Mouse (Mus musculus): ENCODE measurements at regions not wholly inside any gene's neighbourhood (a gene's known extent, or its start where the extent isn't known, plus 50 kb on each side); places are given as distances from the start of the nearest gene placed in this dataset.

DNA sequence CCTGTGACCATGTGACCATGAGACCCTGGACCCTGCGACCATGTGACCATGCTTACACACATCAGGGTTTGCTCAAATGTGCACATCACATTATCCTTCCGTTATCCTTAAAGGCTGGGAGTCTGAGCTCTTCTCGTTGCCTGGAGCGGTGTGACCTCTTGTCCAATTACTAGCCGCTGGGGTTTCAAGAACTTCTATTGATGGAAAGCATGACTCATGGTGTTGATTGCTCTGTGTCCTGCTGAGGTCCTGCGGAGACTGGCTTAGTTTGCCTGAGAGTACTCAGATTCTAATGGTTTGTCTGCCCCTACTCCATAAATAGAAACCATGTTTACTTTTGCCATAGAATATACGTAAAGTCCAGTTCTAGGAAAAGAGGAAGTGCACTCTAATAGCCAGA lies 197.5 kb upstream of the Pik3r1 start:
- Histone ChIP-seq H3K4me1 (replicated peaks; ENCODE audit: control insufficient read depth, insufficient read depth, low read length) (no peaks in the 10 kb centered on the region), H3K27me3 (ENCODE audit: control insufficient read depth, insufficient read depth, low read length) (no peaks in the 10 kb centered on the region), H3K9me3 (ENCODE audit: control insufficient read depth, low read length) (no peaks in the 10 kb centered on the region), H3K4me3 (replicated peaks; ENCODE audit: low read length) (no peak overlapping the region), H3K36me3 (replicated peaks; ENCODE audit: control insufficient read depth, insufficient read depth) (no peaks in the 10 kb centered on the region), H3K27ac (no peak overlapping the region), H3K9ac (no peak overlapping the region), H3K4me2 (replicated peaks) (no peak overlapping the region)
- ATAC-seq (ENCODE audit: low FRiP score) (no peak), DNase-seq (ENCODE audit: low spot score) (no peak)
- 84% methylated on average over 7 of the region's 7 CpGs for WGBS

DNA sequence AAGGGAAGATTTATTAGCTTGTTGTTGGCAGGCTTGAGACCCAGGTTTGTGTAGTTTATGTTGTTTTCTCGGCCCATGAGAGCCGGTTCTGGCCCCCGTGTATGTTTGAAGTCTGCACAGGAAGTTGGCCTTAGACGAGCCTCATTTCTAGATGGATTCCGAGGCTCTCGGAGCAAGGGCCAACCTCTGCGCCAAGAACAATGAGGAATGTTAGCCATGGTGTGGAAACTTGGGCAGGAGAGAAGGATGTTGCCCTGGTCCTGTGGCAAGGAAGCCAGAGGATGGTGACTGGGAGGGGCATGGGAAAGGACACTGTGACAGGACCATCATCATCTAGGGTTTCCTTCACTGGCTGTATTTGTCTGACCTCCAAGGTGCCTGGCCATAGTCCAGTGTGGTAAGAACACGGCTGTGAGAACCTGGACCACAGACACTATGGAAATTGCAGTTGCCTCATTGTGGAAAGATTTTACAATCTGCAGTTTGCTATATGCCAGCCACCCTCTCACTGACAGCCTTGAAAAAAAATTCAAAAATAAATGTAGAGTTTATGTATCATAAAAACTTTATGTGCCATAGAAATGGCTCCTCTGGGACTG lies 198.9 kb upstream of the Pik3r1 start:
- Histone ChIP-seq H3K36me3 (replicated peaks; ENCODE audit: control insufficient read depth, insufficient read depth) (no peaks in the 10 kb centered on the region), H3K9ac (no peak overlapping the region), H3K27me3 (ENCODE audit: control insufficient read depth, insufficient read depth, low read length) (no peaks in the 10 kb centered on the region), H3K4me3 (replicated peaks; ENCODE audit: low read length) (no peak overlapping the region), H3K4me1 (replicated peaks; ENCODE audit: control insufficient read depth, insufficient read depth, low read length) (no peaks in the 10 kb centered on the region), H3K27ac (no peak overlapping the region), H3K4me2 (replicated peaks) (no peak overlapping the region), H3K9me3 (ENCODE audit: control insufficient read depth, low read length) (no peaks in the 10 kb centered on the region)
- ATAC-seq (ENCODE audit: low FRiP score) (no peak), DNase-seq (ENCODE audit: low spot score) (no peak)
- 92% methylated on average over 8 of the region's 8 CpGs for WGBS

DNA sequence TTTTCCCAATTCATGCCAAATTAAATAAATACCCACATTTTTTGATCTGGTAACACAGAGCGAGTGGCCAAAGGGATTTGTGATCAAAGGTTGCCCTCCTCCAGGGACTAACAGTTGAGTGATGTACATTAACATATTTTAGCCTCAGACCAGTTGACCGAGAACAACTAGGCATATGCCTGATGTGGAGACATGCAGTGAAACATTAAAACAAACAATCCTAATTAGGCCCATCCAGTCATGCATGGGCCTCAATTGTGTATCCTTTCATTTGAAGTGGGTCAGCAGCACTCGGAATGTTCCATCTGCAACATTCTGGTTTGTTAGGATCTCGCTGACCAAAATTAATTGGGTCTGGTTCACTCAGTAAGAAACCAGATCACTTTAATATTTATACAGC lies 199.4 kb upstream of the Pik3r1 start:
- Histone ChIP-seq H3K9ac (no peak overlapping the region), H3K27ac (no peak overlapping the region), H3K9me3 (ENCODE audit: control insufficient read depth, low read length) (no peaks in the 10 kb centered on the region), H3K36me3 (replicated peaks; ENCODE audit: control insufficient read depth, insufficient read depth) (no peaks in the 10 kb centered on the region), H3K4me2 (replicated peaks) (no peak overlapping the region), H3K4me3 (replicated peaks; ENCODE audit: low read length) (no peak overlapping the region), H3K27me3 (ENCODE audit: control insufficient read depth, insufficient read depth, low read length) (no peaks in the 10 kb centered on the region), H3K4me1 (replicated peaks; ENCODE audit: control insufficient read depth, insufficient read depth, low read length) (no peaks in the 10 kb centered on the region)
- no peak for ATAC-seq (ENCODE audit: low FRiP score)
- WGBS: 65% methylated on average over 4 of the region's 4 CpGs
- DNase-seq (ENCODE audit: low spot score): no peak

DNA sequence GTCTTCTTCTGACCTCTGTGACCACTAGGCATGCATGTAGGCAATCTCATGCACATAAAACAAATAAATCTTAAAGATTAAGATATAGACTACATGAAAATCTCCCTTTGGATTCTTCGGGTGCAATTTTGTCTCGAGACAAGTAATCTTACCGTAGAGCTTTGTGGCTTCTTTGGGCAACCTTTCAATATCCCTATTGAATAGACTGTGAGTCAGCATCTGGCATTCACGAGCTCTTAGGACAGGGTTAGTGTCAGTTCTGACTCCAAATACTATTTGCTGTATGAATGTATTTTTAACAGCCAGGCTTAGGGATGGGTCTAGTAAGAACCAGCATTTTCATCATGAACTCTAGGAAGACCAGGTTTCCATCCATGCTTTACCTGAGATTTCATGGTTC lies 208.7 kb upstream of the Pik3r1 start:
- no peak for ATAC-seq (ENCODE audit: low FRiP score)
- WGBS: 91% methylated on average over 4 of the region's 4 CpGs
- H3K27me3 ChIP-seq (ENCODE audit: control insufficient read depth, insufficient read depth, low read length): no peaks in the 10 kb centered on the region
- H3K9ac ChIP-seq: no peak overlapping the region
- H3K4me1 ChIP-seq (replicated peaks; ENCODE audit: control insufficient read depth, insufficient read depth, low read length): no peaks in the 10 kb centered on the region
- DNase-seq (ENCODE audit: low spot score): no peak
- no peak overlapping the region for H3K27ac ChIP-seq
- no peak overlapping the region for H3K4me3 ChIP-seq (replicated peaks; ENCODE audit: low read length)
- no peaks in the 10 kb centered on the region for H3K36me3 ChIP-seq (replicated peaks; ENCODE audit: control insufficient read depth, insufficient read depth)
- H3K4me2 ChIP-seq (replicated peaks): no peak overlapping the region
- no peaks in the 10 kb centered on the region for H3K9me3 ChIP-seq (ENCODE audit: control insufficient read depth, low read length)

DNA sequence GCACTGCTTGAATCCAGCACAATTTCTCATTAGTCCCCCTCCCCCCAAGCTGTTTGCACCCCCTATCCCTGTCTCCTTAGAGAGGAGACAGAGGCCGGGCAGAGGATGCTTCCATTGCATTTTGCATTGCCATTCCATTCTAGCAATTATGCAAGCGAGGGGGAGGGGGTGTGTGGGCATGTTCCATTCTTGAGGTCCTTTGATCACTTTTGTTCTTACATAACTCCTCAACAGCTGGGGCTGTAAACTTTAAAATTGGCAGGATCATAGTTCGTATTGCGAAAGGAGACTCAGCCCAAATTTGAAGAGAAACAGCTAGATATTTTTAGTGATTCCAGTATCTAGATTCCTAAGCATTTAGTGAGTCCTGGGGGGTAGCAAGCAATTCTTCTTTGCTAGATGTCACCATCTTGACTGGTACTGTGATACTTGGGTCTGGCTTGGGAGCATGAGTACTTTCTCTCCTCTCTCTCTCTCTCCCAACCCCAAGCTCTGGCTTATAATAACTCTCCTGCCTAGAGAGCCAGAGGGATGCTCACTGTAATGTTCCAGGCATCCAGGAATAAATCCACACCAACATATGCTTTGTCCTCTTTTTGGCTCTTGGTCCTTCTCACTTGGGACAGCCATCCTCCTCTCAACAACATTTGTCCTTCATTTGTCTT lies 212.3 kb upstream of the Pik3r1 start:
- H3K4me2 ChIP-seq (replicated peaks): no peak overlapping the region
- no peaks in the 10 kb centered on the region for H3K27me3 ChIP-seq (ENCODE audit: control insufficient read depth, insufficient read depth, low read length)
- ATAC-seq (ENCODE audit: low FRiP score) (no peak), DNase-seq (ENCODE audit: low spot score) (no peak)
- no peaks in the 10 kb centered on the region for H3K4me1 ChIP-seq (replicated peaks; ENCODE audit: control insufficient read depth, insufficient read depth, low read length)
- H3K36me3 ChIP-seq (replicated peaks; ENCODE audit: control insufficient read depth, insufficient read depth): no peaks in the 10 kb centered on the region
- 70% methylated on average over 4 of the region's 4 CpGs for WGBS
- no peak overlapping the region for H3K27ac ChIP-seq
- H3K4me3 ChIP-seq (replicated peaks; ENCODE audit: low read length): no peak overlapping the region
- no peak overlapping the region for H3K9ac ChIP-seq
- 0 out of 2 replicates have a peak, but pooled peaks cover 6% of the 10 kb centered on the region for H3K9me3 ChIP-seq (ENCODE audit: control insufficient read depth, low read length)

DNA sequence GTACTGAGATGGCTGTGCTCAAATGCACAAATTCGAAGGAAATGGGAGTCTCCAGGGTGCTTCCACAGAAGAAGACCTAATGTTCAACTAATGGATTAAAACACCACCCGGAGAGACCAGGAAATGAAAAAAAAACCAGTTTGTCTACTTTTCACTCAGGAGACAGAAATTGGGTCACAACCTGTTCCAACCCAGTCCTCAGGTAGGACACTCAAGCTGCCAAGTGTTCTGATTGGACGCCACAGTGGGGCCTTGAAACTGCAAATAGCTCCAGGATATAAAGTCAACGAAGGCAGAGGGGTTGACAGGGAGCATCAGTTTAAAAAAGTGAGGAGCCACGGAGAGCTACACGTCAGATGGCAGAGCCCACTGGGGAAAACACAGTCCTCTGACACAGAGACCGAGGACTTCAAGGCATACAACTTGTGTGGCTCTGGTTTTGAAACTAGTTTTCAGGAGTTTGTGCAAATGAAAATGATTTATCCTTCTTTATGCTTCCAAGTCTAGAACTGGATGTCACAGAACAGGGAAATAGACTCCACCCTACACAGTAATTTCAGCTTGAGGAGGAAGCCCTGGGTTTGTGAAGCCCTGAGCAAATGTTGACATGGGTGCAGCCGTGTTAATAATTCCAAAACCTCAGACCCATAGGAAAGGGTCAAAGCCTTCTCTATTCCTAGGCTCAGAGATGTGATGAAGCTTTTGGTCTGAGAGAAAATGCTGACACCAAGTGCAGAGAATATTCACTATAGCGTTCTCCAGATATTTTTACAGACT lies 220.8 kb upstream of the Pik3r1 start:
- H3K27ac ChIP-seq: no peak overlapping the region
- no peak overlapping the region for H3K9ac ChIP-seq
- 87% methylated on average over 9 of the region's 9 CpGs for WGBS
- H3K4me2 ChIP-seq (replicated peaks): no peak overlapping the region
- no peak for DNase-seq (ENCODE audit: low spot score)
- ATAC-seq (ENCODE audit: low FRiP score): no peak
- H3K4me1 ChIP-seq (replicated peaks; ENCODE audit: control insufficient read depth, insufficient read depth, low read length): no peaks in the 10 kb centered on the region
- no peaks in the 10 kb centered on the region for H3K27me3 ChIP-seq (ENCODE audit: control insufficient read depth, insufficient read depth, low read length)
- no peaks in the 10 kb centered on the region for H3K9me3 ChIP-seq (ENCODE audit: control insufficient read depth, low read length)
- no peak overlapping the region for H3K4me3 ChIP-seq (replicated peaks; ENCODE audit: low read length)
- H3K36me3 ChIP-seq (replicated peaks; ENCODE audit: control insufficient read depth, insufficient read depth): no peaks in the 10 kb centered on the region

DNA sequence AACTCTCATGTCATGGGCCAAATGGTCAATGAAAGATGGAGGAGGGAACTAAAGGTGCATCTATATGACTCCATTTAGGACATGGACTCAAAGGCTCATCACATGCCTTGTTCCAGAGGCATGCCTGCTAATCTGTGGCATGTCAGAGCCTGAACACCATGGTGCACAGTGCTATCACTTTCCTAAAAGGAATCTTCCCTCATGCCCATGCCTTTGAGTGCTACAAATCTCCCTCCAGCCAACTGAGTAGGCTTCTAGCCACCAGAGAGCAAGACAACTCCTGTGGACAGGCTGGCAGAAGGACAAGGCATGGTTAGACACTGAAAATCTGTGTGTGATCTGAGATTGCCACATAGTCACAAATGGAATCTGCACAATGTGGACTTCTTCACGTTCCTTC lies 223.7 kb upstream of the Pik3r1 start:
- H3K27me3 ChIP-seq (ENCODE audit: control insufficient read depth, insufficient read depth, low read length): no peaks in the 10 kb centered on the region
- H3K4me2 ChIP-seq (replicated peaks): no peak overlapping the region
- H3K9me3 ChIP-seq (ENCODE audit: control insufficient read depth, low read length): no peaks in the 10 kb centered on the region
- WGBS: 82% methylated on average over 1 of the region's 1 CpGs
- no peaks in the 10 kb centered on the region for H3K4me1 ChIP-seq (replicated peaks; ENCODE audit: control insufficient read depth, insufficient read depth, low read length)
- no peak overlapping the region for H3K4me3 ChIP-seq (replicated peaks; ENCODE audit: low read length)
- ATAC-seq (ENCODE audit: low FRiP score) (no peak), DNase-seq (ENCODE audit: low spot score) (no peak)
- no peak overlapping the region for H3K27ac ChIP-seq
- H3K36me3 ChIP-seq (replicated peaks; ENCODE audit: control insufficient read depth, insufficient read depth): no peaks in the 10 kb centered on the region
- H3K9ac ChIP-seq: no peak overlapping the region

DNA sequence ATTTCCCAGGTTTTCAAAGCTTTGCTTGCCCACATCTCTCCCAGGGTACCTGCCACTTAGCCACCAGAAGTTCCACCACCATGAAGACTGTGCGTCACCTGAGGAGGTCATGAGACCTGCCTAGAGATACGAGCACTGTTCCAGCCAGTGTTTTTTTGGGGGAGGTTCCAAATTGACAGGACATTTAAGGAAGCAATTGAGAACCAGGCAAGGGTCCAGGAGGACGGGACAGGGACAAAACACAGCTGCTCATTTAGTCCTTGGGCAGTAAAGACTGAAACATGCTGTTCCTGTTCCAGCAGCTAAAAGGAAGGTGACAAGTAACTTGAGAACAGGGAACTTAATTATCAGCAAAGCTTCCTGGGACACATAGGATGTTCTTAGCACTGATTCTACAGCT lies 226.8 kb upstream of the Pik3r1 start:
- H3K36me3 ChIP-seq (replicated peaks; ENCODE audit: control insufficient read depth, insufficient read depth): no peaks in the 10 kb centered on the region
- H3K27me3 ChIP-seq (ENCODE audit: control insufficient read depth, insufficient read depth, low read length): no peaks in the 10 kb centered on the region
- H3K27ac ChIP-seq: no peak overlapping the region
- H3K4me3 ChIP-seq (replicated peaks; ENCODE audit: low read length): no peak overlapping the region
- no peak for ATAC-seq (ENCODE audit: low FRiP score)
- DNase-seq (ENCODE audit: low spot score): no peak
- H3K9ac ChIP-seq: no peak overlapping the region
- H3K9me3 ChIP-seq (ENCODE audit: control insufficient read depth, low read length): no peaks in the 10 kb centered on the region
- H3K4me1 ChIP-seq (replicated peaks; ENCODE audit: control insufficient read depth, insufficient read depth, low read length): no peaks in the 10 kb centered on the region
- WGBS: 65% methylated on average over 3 of the region's 3 CpGs
- no peak overlapping the region for H3K4me2 ChIP-seq (replicated peaks)

DNA sequence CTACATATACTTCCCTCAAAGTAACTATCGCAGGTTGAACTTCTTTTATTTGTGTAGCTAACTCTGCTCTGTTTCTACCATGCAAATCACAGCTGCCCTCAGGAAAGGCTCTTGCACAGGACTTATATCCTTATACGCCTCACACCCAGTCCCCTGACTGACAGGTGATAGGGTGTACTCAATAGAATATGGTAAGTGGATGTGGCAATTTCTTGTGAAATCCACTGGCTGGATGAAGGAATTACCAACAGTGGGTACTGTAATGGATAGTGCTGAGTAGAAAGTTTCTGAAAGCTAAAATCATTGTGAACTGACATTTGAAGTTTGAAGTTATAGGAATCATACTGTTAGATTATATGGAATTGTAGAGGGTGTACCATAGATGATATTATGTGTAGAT lies 227.5 kb upstream of the Pik3r1 start:
- Histone ChIP-seq H3K4me2 (replicated peaks) (no peak overlapping the region), H3K4me1 (replicated peaks; ENCODE audit: control insufficient read depth, insufficient read depth, low read length) (no peaks in the 10 kb centered on the region), H3K9me3 (ENCODE audit: control insufficient read depth, low read length) (no peaks in the 10 kb centered on the region), H3K27ac (no peak overlapping the region), H3K9ac (no peak overlapping the region), H3K36me3 (replicated peaks; ENCODE audit: control insufficient read depth, insufficient read depth) (no peaks in the 10 kb centered on the region), H3K4me3 (replicated peaks; ENCODE audit: low read length) (no peak overlapping the region), H3K27me3 (ENCODE audit: control insufficient read depth, insufficient read depth, low read length) (no peaks in the 10 kb centered on the region)
- DNase-seq (ENCODE audit: low spot score): no peak
- no peak for ATAC-seq (ENCODE audit: low FRiP score)
- WGBS: 94% methylated on average over 2 of the region's 2 CpGs

Data from hindbrain, embryonic 14.5 days (tissue).